Mouse (Mus musculus): ENCODE results near the gene Atp6v1g1. TPM values are rescaled to one million over a fixed set of nuclear protein-coding genes. Genes with fewer than 3 reads are reported as not detected.

Atp6v1g1 gene
- 105 and 138 TPM in 2 replicates for polyA plus RNA-seq (2012; rRNA removed)
- polyA plus RNA-seq (2014; fragmentation: Nextera tagmentation; extraction: Ambion mirVana) = 289 and 304 TPM in 2 replicates

DNA sequence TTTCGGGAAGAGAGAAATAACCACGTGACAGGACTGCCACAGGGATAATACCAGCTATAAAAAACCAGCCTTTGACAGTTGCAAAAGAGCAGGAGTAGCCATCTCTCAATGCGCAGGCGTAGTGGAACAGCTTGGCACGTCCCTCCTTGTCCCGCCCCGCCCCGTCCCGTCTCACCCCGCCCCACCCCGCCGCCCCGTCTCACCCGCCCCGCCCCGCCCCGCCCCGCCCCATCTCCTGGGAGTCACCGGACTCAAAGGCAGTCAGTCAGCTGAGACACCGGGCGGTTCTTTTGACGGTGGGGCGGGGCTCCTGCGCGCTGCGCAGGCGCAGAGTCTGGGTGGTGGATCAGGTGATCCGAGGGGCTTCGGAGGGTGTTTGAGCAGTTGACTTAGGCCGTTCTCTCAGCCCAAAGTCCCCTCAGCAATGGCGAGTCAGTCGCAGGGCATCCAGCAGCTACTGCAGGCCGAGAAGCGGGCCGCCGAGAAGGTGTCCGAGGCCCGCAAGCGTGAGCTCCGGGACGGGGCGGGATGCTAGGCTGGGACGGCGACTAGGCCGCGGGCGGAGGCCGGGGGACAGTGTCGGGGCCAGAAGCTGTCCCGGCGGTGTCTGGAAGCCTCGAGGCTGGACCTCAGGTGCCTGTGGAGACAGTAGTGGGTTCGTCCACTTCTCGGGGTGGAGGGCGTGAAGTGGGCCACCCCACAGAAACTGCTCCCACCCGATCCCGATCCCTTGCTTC, at the start of gene Atp6v1g1:
TSS of gene Atp6v1g1 (plus strand) at position 279 of the 737 bp plus-strand sequence.
- H3K4me3 ChIP-seq (replicated peaks; ENCODE audit: low read length) = peak within 1 kb of the TSS; percentile 94
- no peaks in the 10 kb centered on the region for H3K27me3 ChIP-seq (ENCODE audit: control insufficient read depth, insufficient read depth, low read length)
- TF ChIP-seq POLR2A (IDR thresholded peaks at IDR 0.05; ENCODE audit: borderline replicate concordance, extremely low read depth, insufficient read depth, insufficient read length) = peak; percentile 81; the same call in 1 of the 2 replicates
- no peaks in the 10 kb centered on the region for H3K9me3 ChIP-seq (ENCODE audit: control insufficient read depth, low read length)
- WGBS = 2% methylated on average over 54 of the region's 57 CpGs
- peak within 1 kb of the TSS; percentile 93 for H3K9ac ChIP-seq (ENCODE audit: low read depth, low read length, severe bottlenecking)
- peak within 1 kb of the TSS; percentile 83 for H3K4me2 ChIP-seq (replicated peaks; ENCODE audit: low read depth, low read length, severe bottlenecking)
- DNase-seq (ENCODE audit: low spot score) = peak; percentile 91
- ATAC-seq (ENCODE audit: low FRiP score, low read depth) = peak; percentile 95
- peaks cover 13% of the 10 kb centered on the region for H3K36me3 ChIP-seq (ENCODE audit: control insufficient read depth, insufficient read depth, low read length)
- H3K27ac ChIP-seq (replicated peaks; ENCODE audit: low read depth, low read length) = peak within 1 kb of the TSS; percentile 81
- peaks cover 12% of the 10 kb centered on the region for H3K4me1 ChIP-seq (ENCODE audit: control insufficient read depth, insufficient read depth, low read length)

DNA sequence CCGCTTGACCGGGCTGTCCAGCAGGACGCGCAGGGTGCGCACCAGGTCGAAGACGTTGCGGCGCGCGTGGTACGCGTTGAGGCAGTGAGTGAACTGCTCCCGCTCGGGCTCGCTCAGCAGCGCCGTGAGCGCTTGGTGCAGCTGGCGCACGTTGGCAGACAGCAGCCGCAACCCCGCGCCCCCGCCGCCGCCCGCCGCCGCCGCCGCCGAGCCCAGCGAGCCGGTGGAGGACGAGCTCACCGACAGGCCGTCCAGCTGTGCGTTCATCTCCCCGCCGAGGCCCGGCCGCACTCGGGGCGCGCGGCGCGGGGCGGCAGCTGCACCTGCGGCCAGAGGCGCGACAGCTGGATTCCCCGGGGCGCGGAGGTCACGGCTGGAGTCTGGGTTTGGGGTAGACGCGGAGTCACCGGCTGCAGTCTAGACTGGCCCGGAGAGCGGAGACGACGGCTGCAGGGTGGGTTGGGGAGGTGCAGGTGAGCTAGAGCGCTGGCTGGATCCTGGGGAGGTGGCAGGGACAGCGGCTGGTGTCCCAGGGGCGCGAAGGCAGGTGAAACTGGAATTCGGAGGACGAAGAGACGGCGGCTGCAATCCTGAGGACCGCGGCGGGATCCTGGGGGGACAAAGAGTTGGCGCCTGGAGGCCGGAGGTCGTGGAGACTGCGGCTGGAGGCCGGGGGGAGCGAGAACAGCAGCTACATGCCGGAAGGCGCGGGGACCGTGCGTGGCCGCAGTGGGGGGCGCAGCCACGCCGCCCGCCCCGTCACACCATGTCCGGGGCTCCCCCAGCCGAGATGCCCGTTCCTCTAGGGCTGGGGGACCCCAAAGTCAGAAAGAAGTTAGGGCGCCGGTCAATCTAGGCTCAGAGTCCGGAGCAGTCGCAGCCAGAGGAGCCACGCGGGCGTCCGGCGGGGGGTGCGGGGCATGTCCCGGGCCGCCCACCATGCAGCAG, 49.3 kb upstream of the Atp6v1g1 start:
- no peak for TF ChIP-seq POLR2A (IDR thresholded peaks at IDR 0.05; ENCODE audit: borderline replicate concordance, extremely low read depth, insufficient read depth, insufficient read length)
- Histone ChIP-seq H3K4me3 (replicated peaks; ENCODE audit: low read length) (peak overlapping the region; percentile 80), H3K27me3 (ENCODE audit: control insufficient read depth, insufficient read depth, low read length) (0 out of 2 replicates have a peak, but pooled peaks cover 4% of the 10 kb centered on the region), H3K4me1 (ENCODE audit: control insufficient read depth, insufficient read depth, low read length) (peaks cover 24% of the 10 kb centered on the region), H3K36me3 (ENCODE audit: control insufficient read depth, insufficient read depth, low read length) (no peaks in the 10 kb centered on the region), H3K9me3 (ENCODE audit: control insufficient read depth, low read length) (no peaks in the 10 kb centered on the region), H3K4me2 (replicated peaks; ENCODE audit: low read depth, low read length, severe bottlenecking) (peak overlapping the region; percentile 93), H3K27ac (replicated peaks; ENCODE audit: low read depth, low read length) (peak overlapping the region; percentile 68; the same call in 1 of the 2 replicates), H3K9ac (ENCODE audit: low read depth, low read length, severe bottlenecking) (peak overlapping the region; percentile 78)
- ATAC-seq (ENCODE audit: low FRiP score, low read depth) = peak; percentile 45
- peak; percentile 68 for DNase-seq (ENCODE audit: low spot score)
- under 1% methylated on average over 75 of the region's 107 CpGs for WGBS

GRCm38 (mm10) chr4:63495915-63496278, 48.7 kb upstream of the Atp6v1g1 start, which contains the start of gene Whrn:
TSS of gene Whrn (minus strand) at chr4:63495991.
- H3K9me3 ChIP-seq (ENCODE audit: control insufficient read depth, low read length) = no peaks in the 10 kb centered on the region
- DNase-seq (ENCODE audit: low spot score) = peak; percentile 68
- TF ChIP-seq POLR2A (IDR thresholded peaks at IDR 0.05; ENCODE audit: borderline replicate concordance, extremely low read depth, insufficient read depth, insufficient read length) = no peak
- H3K27ac ChIP-seq (replicated peaks; ENCODE audit: low read depth, low read length) = peak within 1 kb of the TSS; percentile 71
- H3K4me1 ChIP-seq (ENCODE audit: control insufficient read depth, insufficient read depth, low read length) = peaks cover 24% of the 10 kb centered on the region
- H3K27me3 ChIP-seq (ENCODE audit: control insufficient read depth, insufficient read depth, low read length) = 0 out of 2 replicates have a peak, but pooled peaks cover 4% of the 10 kb centered on the region
- WGBS = 7% methylated on average over 10 of the region's 34 CpGs
- H3K9ac ChIP-seq (ENCODE audit: low read depth, low read length, severe bottlenecking) = peak within 1 kb of the TSS; percentile 78
- H3K36me3 ChIP-seq (ENCODE audit: control insufficient read depth, insufficient read depth, low read length) = no peaks in the 10 kb centered on the region
- H3K4me3 ChIP-seq (replicated peaks; ENCODE audit: low read length) = peak within 1 kb of the TSS; percentile 80
- peak within 1 kb of the TSS; percentile 93 for H3K4me2 ChIP-seq (replicated peaks; ENCODE audit: low read depth, low read length, severe bottlenecking)
- peak; percentile 87 for ATAC-seq (ENCODE audit: low FRiP score, low read depth)

DNA sequence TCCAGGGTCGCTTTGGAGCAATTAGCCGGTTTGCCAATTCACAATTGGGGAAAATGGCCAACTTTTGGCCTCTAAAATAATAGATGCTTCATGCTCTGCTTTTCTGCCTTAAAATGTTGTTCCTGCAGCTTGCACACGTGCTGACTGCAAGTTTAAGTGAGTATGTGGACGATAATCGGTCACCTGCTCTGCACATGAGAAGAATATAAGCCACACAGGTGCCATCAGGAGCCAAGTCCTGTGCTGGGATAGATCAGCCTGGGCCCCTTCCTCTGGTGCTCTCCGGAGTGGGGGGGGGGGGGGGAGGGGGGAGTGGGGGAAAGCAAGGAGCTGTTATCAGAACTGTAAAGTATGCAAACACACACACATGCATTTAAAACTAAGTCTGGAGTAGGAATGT, 48.3 kb upstream of the Atp6v1g1 start:
- WGBS = 8% methylated on average over 5 of the region's 6 CpGs
- Histone ChIP-seq H3K4me2 (replicated peaks; ENCODE audit: low read depth, low read length, severe bottlenecking) (peak overlapping the region; percentile 93), H3K27me3 (ENCODE audit: control insufficient read depth, insufficient read depth, low read length) (0 out of 2 replicates have a peak, but pooled peaks cover 4% of the 10 kb centered on the region), H3K9ac (ENCODE audit: low read depth, low read length, severe bottlenecking) (peak overlapping the region; percentile 78), H3K36me3 (ENCODE audit: control insufficient read depth, insufficient read depth, low read length) (no peaks in the 10 kb centered on the region), H3K9me3 (ENCODE audit: control insufficient read depth, low read length) (no peaks in the 10 kb centered on the region), H3K27ac (replicated peaks; ENCODE audit: low read depth, low read length) (peak overlapping the region; percentile 71; the same call in 1 of the 2 replicates), H3K4me3 (replicated peaks; ENCODE audit: low read length) (peak overlapping the region; percentile 80), H3K4me1 (ENCODE audit: control insufficient read depth, insufficient read depth, low read length) (peaks cover 24% of the 10 kb centered on the region)
- ATAC-seq (ENCODE audit: low FRiP score, low read depth) (no peak), DNase-seq (ENCODE audit: low spot score) (no peak)
- no peak for TF ChIP-seq POLR2A (IDR thresholded peaks at IDR 0.05; ENCODE audit: borderline replicate concordance, extremely low read depth, insufficient read depth, insufficient read length)

DNA sequence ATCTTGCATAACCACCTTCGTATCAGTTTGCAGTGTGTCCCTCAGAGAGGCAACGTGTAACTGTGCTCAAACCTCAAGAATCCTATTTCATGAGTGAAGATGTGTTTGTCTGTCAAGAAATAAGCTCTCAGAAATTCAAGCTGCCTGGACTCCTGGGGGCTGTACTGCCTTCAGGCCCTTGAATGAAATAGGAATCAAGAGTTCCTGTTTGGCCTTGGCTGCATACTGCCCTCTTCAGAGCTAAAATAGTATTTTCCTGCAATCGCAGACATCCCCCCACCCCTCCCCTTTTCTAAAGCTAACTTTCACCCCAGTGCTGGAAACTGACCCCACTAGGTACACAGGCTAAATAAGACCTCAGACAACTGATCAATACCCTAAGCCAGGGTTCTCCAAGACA, 46.2 kb upstream of the Atp6v1g1 start:
- Histone ChIP-seq H3K36me3 (ENCODE audit: control insufficient read depth, insufficient read depth, low read length) (no peaks in the 10 kb centered on the region), H3K4me1 (ENCODE audit: control insufficient read depth, insufficient read depth, low read length) (peaks cover 21% of the 10 kb centered on the region), H3K9me3 (ENCODE audit: control insufficient read depth, low read length) (no peaks in the 10 kb centered on the region), H3K4me2 (replicated peaks; ENCODE audit: low read depth, low read length, severe bottlenecking) (no peak overlapping the region), H3K27me3 (ENCODE audit: control insufficient read depth, insufficient read depth, low read length) (0 out of 2 replicates have a peak, but pooled peaks cover 4% of the 10 kb centered on the region), H3K4me3 (replicated peaks; ENCODE audit: low read length) (no peak overlapping the region), H3K27ac (replicated peaks; ENCODE audit: low read depth, low read length) (no peak overlapping the region), H3K9ac (ENCODE audit: low read depth, low read length, severe bottlenecking) (no peak overlapping the region)
- TF ChIP-seq POLR2A (IDR thresholded peaks at IDR 0.05; ENCODE audit: borderline replicate concordance, extremely low read depth, insufficient read depth, insufficient read length) = no peak
- ATAC-seq (ENCODE audit: low FRiP score, low read depth) (no peak), DNase-seq (ENCODE audit: low spot score) (no peak)
- 35% methylated on average over 3 of the region's 3 CpGs for WGBS

Measured in limb, embryonic 14.5 days (tissue).